Mouse (Mus musculus): ENCODE measurements around the gene Slc36a1. TPM values are rescaled to one million over a fixed set of nuclear protein-coding genes. Genes with fewer than 3 reads are reported as not detected.

Gene Slc36a1
- polyA plus RNA-seq, 1 experiment from 2014 or later = 3.1 TPM

GRCm38 (mm10) chr11:55234791-55235190, 30.6 kb downstream of the Slc36a1 start:
- Histone ChIP-seq H3K9ac (replicated peaks; ENCODE audit: low read length) (no peak overlapping the region), H3K9me3 (ENCODE audit: control insufficient read depth, low read length) (no peaks in the 10 kb centered on the region), H3K4me1 (ENCODE audit: control insufficient read depth, insufficient read depth, low read length) (no peaks in the 10 kb centered on the region), H3K4me2 (ENCODE audit: low read length) (no peak overlapping the region), H3K27ac (replicated peaks; ENCODE audit: low read depth, low read length) (no peak overlapping the region), H3K27me3 (ENCODE audit: control insufficient read depth, insufficient read depth, low read length) (no peaks in the 10 kb centered on the region), H3K36me3 (ENCODE audit: control insufficient read depth, insufficient read depth, low read length) (peaks cover 17% of the 10 kb centered on the region; the same call in 1 of the 2 replicates), H3K4me3 (replicated peaks; ENCODE audit: low read depth, low read length) (no peak overlapping the region)
- DNase-seq (no peak), ATAC-seq (ENCODE audit: low FRiP score, low TSS enrichment) (no peak)
- 89% methylated on average over 4 of the region's 4 CpGs for WGBS

- Histone ChIP-seq H3K4me2 (ENCODE audit: low read length) (no peak overlapping the region), H3K27me3 (ENCODE audit: control insufficient read depth, insufficient read depth, low read length) (no peaks in the 10 kb centered on the region), H3K4me3 (replicated peaks; ENCODE audit: low read depth, low read length) (no peak overlapping the region), H3K27ac (replicated peaks; ENCODE audit: low read depth, low read length) (no peak overlapping the region), H3K9me3 (ENCODE audit: control insufficient read depth, low read length) (no peaks in the 10 kb centered on the region), H3K36me3 (ENCODE audit: control insufficient read depth, insufficient read depth, low read length) (peaks cover 14% of the 10 kb centered on the region; the same call in 1 of the 2 replicates), H3K4me1 (ENCODE audit: control insufficient read depth, insufficient read depth, low read length) (no peaks in the 10 kb centered on the region), H3K9ac (replicated peaks; ENCODE audit: low read length) (no peak overlapping the region)
- WGBS = 77% methylated on average over 1 of the region's 1 CpGs
- ATAC-seq (ENCODE audit: low FRiP score, low TSS enrichment) (no peak), DNase-seq (no peak)
These were observed 32.7 kb downstream of the Slc36a1 start for GRCm38 (mm10) chr11:55236815-55237214.

DNA sequence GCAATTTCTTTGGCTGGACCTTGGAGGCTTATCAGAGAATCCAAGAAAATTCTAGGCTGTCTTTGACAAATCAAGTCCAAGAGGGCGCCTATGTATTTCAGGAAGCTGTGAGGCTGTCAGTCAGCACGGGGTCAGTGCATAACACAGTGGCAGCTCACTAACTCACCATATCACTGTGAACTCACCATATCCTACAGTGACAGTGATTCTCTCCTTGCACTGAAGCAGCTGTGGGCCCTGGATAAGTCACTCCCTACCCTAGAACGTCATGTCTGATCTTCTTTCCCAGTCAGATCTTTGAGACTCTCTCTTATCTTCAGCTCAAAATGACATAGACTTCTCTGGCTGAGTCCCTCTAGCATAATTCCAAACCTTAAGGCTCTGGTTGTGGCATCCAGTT, 35.3 kb downstream of the Slc36a1 start:
- no peak overlapping the region for H3K9ac ChIP-seq (replicated peaks; ENCODE audit: low read length)
- 78% methylated on average over 3 of the region's 3 CpGs for WGBS

DNA sequence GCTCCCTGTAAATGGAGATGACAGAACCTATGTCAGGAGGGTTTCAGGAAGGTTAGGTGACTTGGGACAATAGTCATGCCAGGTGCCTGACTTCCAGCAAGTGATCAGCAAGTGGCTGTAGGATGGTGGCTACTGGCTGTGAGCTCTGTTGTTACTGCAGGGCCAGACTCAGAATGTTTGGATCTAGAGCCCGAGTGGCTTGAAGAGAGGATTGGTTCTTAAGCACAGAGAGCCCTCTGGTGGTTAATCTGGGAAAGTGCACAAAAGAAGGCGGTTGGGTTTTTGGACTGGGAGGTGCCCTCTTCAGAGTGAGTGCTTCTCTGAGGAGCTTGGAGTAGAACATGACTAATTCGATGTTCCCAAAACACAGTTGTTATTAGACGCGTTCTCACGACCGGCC, 36.4 kb downstream of the Slc36a1 start:
- H3K27me3 ChIP-seq (ENCODE audit: control insufficient read depth, insufficient read depth, low read length) = no peaks in the 10 kb centered on the region
- no peak overlapping the region for H3K27ac ChIP-seq (replicated peaks; ENCODE audit: low read depth, low read length)
- H3K4me2 ChIP-seq (ENCODE audit: low read length) = no peak overlapping the region
- ATAC-seq (ENCODE audit: low FRiP score, low TSS enrichment) (no peak), DNase-seq (peak; percentile 73)
- WGBS = 69% methylated on average over 7 of the region's 7 CpGs
- no peak overlapping the region for H3K9ac ChIP-seq (replicated peaks; ENCODE audit: low read length)
- no peaks in the 10 kb centered on the region for H3K9me3 ChIP-seq (ENCODE audit: control insufficient read depth, low read length)
- no peak overlapping the region for H3K4me3 ChIP-seq (replicated peaks; ENCODE audit: low read depth, low read length)
- no peaks in the 10 kb centered on the region for H3K36me3 ChIP-seq (ENCODE audit: control insufficient read depth, insufficient read depth, low read length)
- no peaks in the 10 kb centered on the region for H3K4me1 ChIP-seq (ENCODE audit: control insufficient read depth, insufficient read depth, low read length)

More for the DNA sequence above, 35.3 kb downstream of the Slc36a1 start:
- no peaks in the 10 kb centered on the region for H3K4me1 ChIP-seq (ENCODE audit: control insufficient read depth, insufficient read depth, low read length)
- no peak overlapping the region for H3K27ac ChIP-seq (replicated peaks; ENCODE audit: low read depth, low read length)
- no peak overlapping the region for H3K4me3 ChIP-seq (replicated peaks; ENCODE audit: low read depth, low read length)
- H3K36me3 ChIP-seq (ENCODE audit: control insufficient read depth, insufficient read depth, low read length) = no peaks in the 10 kb centered on the region
- no peaks in the 10 kb centered on the region for H3K9me3 ChIP-seq (ENCODE audit: control insufficient read depth, low read length)
- ATAC-seq (ENCODE audit: low FRiP score, low TSS enrichment) = no peak
- DNase-seq = no peak
- H3K4me2 ChIP-seq (ENCODE audit: low read length) = no peak overlapping the region
- no peaks in the 10 kb centered on the region for H3K27me3 ChIP-seq (ENCODE audit: control insufficient read depth, insufficient read depth, low read length)

DNA sequence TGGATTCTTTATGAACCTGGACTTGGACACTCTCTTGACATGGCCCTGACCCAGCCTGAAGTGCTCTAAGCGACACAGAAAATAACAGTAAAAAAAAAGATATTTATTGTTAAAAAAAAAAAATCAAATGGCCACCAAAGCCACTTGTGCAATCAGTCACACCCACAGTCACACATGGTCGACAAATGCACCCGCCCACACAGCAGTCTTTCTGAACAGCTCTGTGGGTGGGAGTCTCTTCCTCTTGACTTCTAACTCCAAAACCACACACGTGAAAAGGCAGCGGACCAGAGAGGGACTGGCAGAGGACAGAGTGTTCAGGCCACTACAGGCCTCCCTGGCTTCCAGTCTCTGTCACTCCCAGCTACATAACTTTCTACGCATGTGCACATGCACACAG, 46.4 kb downstream of the Slc36a1 start:
- no peaks in the 10 kb centered on the region for H3K9me3 ChIP-seq (ENCODE audit: control insufficient read depth, low read length)
- ATAC-seq (ENCODE audit: low FRiP score, low TSS enrichment) (no peak), DNase-seq (no peak)
- no peak overlapping the region for H3K9ac ChIP-seq (replicated peaks; ENCODE audit: low read length)
- H3K36me3 ChIP-seq (ENCODE audit: control insufficient read depth, insufficient read depth, low read length) = no peaks in the 10 kb centered on the region
- H3K4me3 ChIP-seq (replicated peaks; ENCODE audit: low read depth, low read length) = no peak overlapping the region
- no peaks in the 10 kb centered on the region for H3K27me3 ChIP-seq (ENCODE audit: control insufficient read depth, insufficient read depth, low read length)
- H3K4me2 ChIP-seq (ENCODE audit: low read length) = no peak overlapping the region
- H3K27ac ChIP-seq (replicated peaks; ENCODE audit: low read depth, low read length) = no peak overlapping the region
- 61% methylated on average over 6 of the region's 6 CpGs for WGBS
- H3K4me1 ChIP-seq (ENCODE audit: control insufficient read depth, insufficient read depth, low read length) = no peaks in the 10 kb centered on the region

DNA sequence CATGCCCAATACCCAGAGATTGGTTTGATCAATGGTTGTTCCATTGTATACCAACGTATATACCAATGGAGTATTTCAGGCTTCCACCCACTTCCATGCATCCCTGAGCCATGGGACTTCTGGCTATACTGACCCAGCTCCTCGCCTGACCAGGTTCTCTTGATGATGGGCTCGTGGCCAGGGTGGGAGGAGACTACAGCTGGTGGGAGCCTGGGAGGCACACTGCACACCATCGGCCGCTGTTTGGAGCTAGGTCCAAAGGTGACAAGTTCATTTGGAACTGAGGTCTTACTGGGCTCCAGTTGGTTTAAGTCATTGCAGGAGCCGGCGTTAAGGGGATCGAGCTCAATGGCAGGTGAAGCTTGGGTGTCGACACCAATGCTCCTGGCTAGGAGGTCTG, 49.2 kb downstream of the Slc36a1 start:
- Histone ChIP-seq H3K4me3 (replicated peaks; ENCODE audit: low read depth, low read length) (no peak overlapping the region), H3K9me3 (ENCODE audit: control insufficient read depth, low read length) (no peaks in the 10 kb centered on the region), H3K4me2 (ENCODE audit: low read length) (no peak overlapping the region), H3K27ac (replicated peaks; ENCODE audit: low read depth, low read length) (no peak overlapping the region), H3K27me3 (ENCODE audit: control insufficient read depth, insufficient read depth, low read length) (no peaks in the 10 kb centered on the region), H3K36me3 (ENCODE audit: control insufficient read depth, insufficient read depth, low read length) (no peaks in the 10 kb centered on the region), H3K4me1 (ENCODE audit: control insufficient read depth, insufficient read depth, low read length) (no peaks in the 10 kb centered on the region), H3K9ac (replicated peaks; ENCODE audit: low read length) (no peak overlapping the region)
- ATAC-seq (ENCODE audit: low FRiP score, low TSS enrichment) (no peak), DNase-seq (no peak)
- WGBS = 88% methylated on average over 9 of the region's 9 CpGs

- ATAC-seq (ENCODE audit: low FRiP score, low TSS enrichment) (no peak), DNase-seq (no peak)
- Histone ChIP-seq H3K4me3 (replicated peaks; ENCODE audit: low read depth, low read length) (no peak overlapping the region), H3K36me3 (ENCODE audit: control insufficient read depth, insufficient read depth, low read length) (no peaks in the 10 kb centered on the region), H3K4me2 (ENCODE audit: low read length) (no peak overlapping the region), H3K4me1 (ENCODE audit: control insufficient read depth, insufficient read depth, low read length) (no peaks in the 10 kb centered on the region), H3K9ac (replicated peaks; ENCODE audit: low read length) (no peak overlapping the region), H3K9me3 (ENCODE audit: control insufficient read depth, low read length) (no peaks in the 10 kb centered on the region), H3K27ac (replicated peaks; ENCODE audit: low read depth, low read length) (no peak overlapping the region), H3K27me3 (ENCODE audit: control insufficient read depth, insufficient read depth, low read length) (no peaks in the 10 kb centered on the region)
- WGBS = 92% methylated on average over 4 of the region's 4 CpGs
These were observed 57.0 kb downstream of the Slc36a1 start for GRCm38 (mm10) chr11:55261105-55261504.

GRCm38 (mm10) chr11:55262000-55262399, 57.9 kb downstream of the Slc36a1 start:
- no peaks in the 10 kb centered on the region for H3K4me1 ChIP-seq (ENCODE audit: control insufficient read depth, insufficient read depth, low read length)
- H3K27me3 ChIP-seq (ENCODE audit: control insufficient read depth, insufficient read depth, low read length) = no peaks in the 10 kb centered on the region
- H3K27ac ChIP-seq (replicated peaks; ENCODE audit: low read depth, low read length) = no peak overlapping the region
- no peak overlapping the region for H3K4me2 ChIP-seq (ENCODE audit: low read length)
- H3K9ac ChIP-seq (replicated peaks; ENCODE audit: low read length) = no peak overlapping the region
- WGBS = 81% methylated on average over 5 of the region's 5 CpGs
- ATAC-seq (ENCODE audit: low FRiP score, low TSS enrichment) (no peak), DNase-seq (no peak)
- no peaks in the 10 kb centered on the region for H3K36me3 ChIP-seq (ENCODE audit: control insufficient read depth, insufficient read depth, low read length)
- no peaks in the 10 kb centered on the region for H3K9me3 ChIP-seq (ENCODE audit: control insufficient read depth, low read length)
- H3K4me3 ChIP-seq (replicated peaks; ENCODE audit: low read depth, low read length) = no peak overlapping the region

GRCm38 (mm10) chr11:55264318-55264717, 60.2 kb downstream of the Slc36a1 start:
- Histone ChIP-seq H3K27ac (replicated peaks; ENCODE audit: low read depth, low read length) (no peak overlapping the region), H3K9me3 (ENCODE audit: control insufficient read depth, low read length) (no peaks in the 10 kb centered on the region), H3K4me1 (ENCODE audit: control insufficient read depth, insufficient read depth, low read length) (no peaks in the 10 kb centered on the region), H3K27me3 (ENCODE audit: control insufficient read depth, insufficient read depth, low read length) (no peaks in the 10 kb centered on the region), H3K9ac (replicated peaks; ENCODE audit: low read length) (no peak overlapping the region), H3K4me3 (replicated peaks; ENCODE audit: low read depth, low read length) (no peak overlapping the region), H3K36me3 (ENCODE audit: control insufficient read depth, insufficient read depth, low read length) (no peaks in the 10 kb centered on the region), H3K4me2 (ENCODE audit: low read length) (no peak overlapping the region)
- no peak for ATAC-seq (ENCODE audit: low FRiP score, low TSS enrichment)
- 84% methylated on average over 2 of the region's 2 CpGs for WGBS
- no peak for DNase-seq

All from midbrain, embryonic 14.5 days (tissue).